Mouse (Mus musculus) small intestine, adult 2 months (tissue): ENCODE measurements around the gene Pet100.

Experiments used
- CTCF ChIP-seq: fragments of 200-500 bp; IDR thresholded peaks from 2 replicates; pipeline ENCODE4 v1.5.1; 2012; ENCODE audit warnings: low read depth, mild to moderate bottlenecking, control low read depth, inconsistent platforms, low read length, moderate library complexity, mixed read lengths; ENCODE audit not compliant: insufficient replicate concordance, insufficient read length; ENCODE audit errors: extremely low read depth
- POLR2A ChIP-seq: fragments of 200-500 bp; IDR thresholded peaks from 2 replicates; pipeline ENCODE4 v1.6.1; 2012; ENCODE audit warnings: low read depth, mild to moderate bottlenecking, control low read depth, inconsistent platforms, low read length, moderate library complexity

DNA sequence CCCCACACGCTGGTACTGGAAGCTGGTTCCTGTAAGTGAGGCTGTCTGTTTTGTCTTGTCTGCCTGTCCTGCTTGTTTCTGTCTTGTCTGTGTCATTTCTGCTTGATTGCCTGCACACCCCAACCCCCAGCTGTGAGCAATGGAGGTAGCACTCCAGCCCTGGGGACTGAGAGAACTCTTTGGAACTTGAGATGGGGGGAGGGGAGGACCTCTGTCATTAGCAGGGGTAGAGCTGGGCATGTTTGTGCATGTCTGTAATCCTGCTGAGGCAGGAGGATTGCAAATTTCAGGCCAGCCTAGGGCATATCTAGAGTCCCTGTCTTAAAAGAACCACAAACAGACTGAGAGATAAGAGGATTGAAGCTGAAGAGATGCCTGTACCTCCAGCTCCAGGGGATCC is 22.1 kb upstream of the Pet100 start:
- TF ChIP-seq CTCF (no peak), POLR2A (no peak)
